Mouse (Mus musculus): ENCODE results near the gene Nudcd3. TPM values are rescaled to one million over a fixed set of nuclear protein-coding genes. Genes with fewer than 3 reads are reported as not detected.
"Not testable (repeated sequence)": the region's sequence is repeated elsewhere in the genome, so short reads cannot be mapped to it uniquely, and the experiment has no call there.

Nudcd3 gene
- polyA plus RNA-seq, 1 experiment from 2014 or later = 80.2 TPM

- Histone ChIP-seq H3K36me3 (ENCODE audit: control insufficient read depth, insufficient read depth, low read length) (no peaks in the 10 kb centered on the region; the same call in 1 of the 2 replicates), H3K9ac (ENCODE audit: low read depth, low read length) (no peak overlapping the region), H3K4me2 (ENCODE audit: low read length) (no peak overlapping the region), H3K9me3 (replicated peaks; ENCODE audit: control insufficient read depth, low read length, poor library complexity, severe bottlenecking) (no peaks in the 10 kb centered on the region), H3K4me3 (ENCODE audit: low read depth, low read length) (no peak overlapping the region), H3K27me3 (ENCODE audit: control insufficient read depth, insufficient read depth, low read depth, low read length) (no peaks in the 10 kb centered on the region), H3K4me1 (ENCODE audit: control insufficient read depth, insufficient read depth, low read length) (no peaks in the 10 kb centered on the region), H3K27ac (ENCODE audit: low read length) (no peak overlapping the region)
- ATAC-seq = no peak
- WGBS = 96% methylated on average over 6 of the region's 6 CpGs
Measured at GRCm38 (mm10) chr11:6120001-6120400, 80.2 kb downstream of the Nudcd3 start.

DNA sequence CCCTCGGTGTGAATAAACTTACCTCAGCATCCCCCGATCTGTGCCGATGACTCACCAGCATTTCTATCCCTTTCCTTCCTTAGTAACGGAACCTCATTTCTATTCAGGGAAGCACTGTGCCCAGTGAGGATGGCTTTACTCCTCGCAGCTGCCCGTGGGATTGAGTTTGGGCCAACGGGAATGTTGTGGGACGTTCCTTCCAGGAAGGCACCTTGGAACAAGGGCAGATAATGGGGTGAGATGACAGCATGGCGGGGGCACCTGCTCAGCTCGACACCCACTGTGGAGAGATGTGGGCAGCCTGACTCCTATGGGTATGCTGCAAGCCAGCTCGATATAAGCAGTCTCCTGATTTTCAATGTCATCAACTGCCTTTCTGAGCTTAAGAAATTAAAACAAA, 80.9 kb downstream of the Nudcd3 start:
- Histone ChIP-seq H3K36me3 (ENCODE audit: control insufficient read depth, insufficient read depth, low read length) (no peaks in the 10 kb centered on the region; the same call in 1 of the 2 replicates), H3K9ac (ENCODE audit: low read depth, low read length) (no peak overlapping the region), H3K4me1 (ENCODE audit: control insufficient read depth, insufficient read depth, low read length) (no peaks in the 10 kb centered on the region), H3K27me3 (ENCODE audit: control insufficient read depth, insufficient read depth, low read depth, low read length) (no peaks in the 10 kb centered on the region), H3K9me3 (replicated peaks; ENCODE audit: control insufficient read depth, low read length, poor library complexity, severe bottlenecking) (no peaks in the 10 kb centered on the region), H3K27ac (ENCODE audit: low read length) (no peak overlapping the region), H3K4me2 (ENCODE audit: low read length) (no peak overlapping the region), H3K4me3 (ENCODE audit: low read depth, low read length) (no peak overlapping the region)
- WGBS = 91% methylated on average over 11 of the region's 11 CpGs
- no peak for ATAC-seq

DNA sequence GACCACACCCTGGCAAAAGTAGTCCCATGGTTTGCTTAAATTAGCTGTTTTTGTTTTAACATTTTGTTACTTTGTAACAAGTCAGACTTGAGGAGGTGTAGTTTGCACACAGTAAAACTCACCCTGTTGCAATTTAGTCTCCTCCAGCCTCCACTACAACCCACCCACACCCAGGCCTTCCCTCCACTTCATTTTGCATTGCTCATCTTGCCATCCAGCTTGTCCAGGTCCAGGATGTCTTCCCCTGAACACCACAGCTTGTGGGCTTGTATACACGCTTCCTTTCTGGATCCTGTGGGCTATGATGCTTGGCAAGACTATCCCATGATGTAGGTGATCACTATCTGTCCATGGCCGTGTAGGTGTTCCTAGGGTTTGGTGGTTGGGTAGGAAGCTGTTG, 82.3 kb downstream of the Nudcd3 start:
- Histone ChIP-seq H3K36me3 (ENCODE audit: control insufficient read depth, insufficient read depth, low read length) (peaks cover 3% of the 10 kb centered on the region), H3K27ac (ENCODE audit: low read length) (no peak overlapping the region)
- WGBS = 95% methylated on average over 2 of the region's 2 CpGs

GRCm38 (mm10) chr11:6111734-6112484, 88.3 kb downstream of the Nudcd3 start:
- 98% methylated on average over 5 of the region's 5 CpGs for WGBS
- H3K4me2 ChIP-seq (ENCODE audit: low read length) = no peak overlapping the region
- H3K27me3 ChIP-seq (ENCODE audit: control insufficient read depth, insufficient read depth, low read depth, low read length) = no peaks in the 10 kb centered on the region
- no peaks in the 10 kb centered on the region for H3K9me3 ChIP-seq (replicated peaks; ENCODE audit: control insufficient read depth, low read length, poor library complexity, severe bottlenecking)
- no peak overlapping the region for H3K9ac ChIP-seq (ENCODE audit: low read depth, low read length)
- no peak overlapping the region for H3K27ac ChIP-seq (ENCODE audit: low read length)
- ATAC-seq = no peak
- peaks cover 18% of the 10 kb centered on the region for H3K36me3 ChIP-seq (ENCODE audit: control insufficient read depth, insufficient read depth, low read length)
- no peak overlapping the region for H3K4me3 ChIP-seq (ENCODE audit: low read depth, low read length)
- no peaks in the 10 kb centered on the region for H3K4me1 ChIP-seq (ENCODE audit: control insufficient read depth, insufficient read depth, low read length)

More for the DNA sequence above, 82.3 kb downstream of the Nudcd3 start:
- Histone ChIP-seq H3K4me2 (ENCODE audit: low read length) (no peak overlapping the region), H3K4me3 (ENCODE audit: low read depth, low read length) (no peak overlapping the region), H3K27me3 (ENCODE audit: control insufficient read depth, insufficient read depth, low read depth, low read length) (no peaks in the 10 kb centered on the region), H3K4me1 (ENCODE audit: control insufficient read depth, insufficient read depth, low read length) (no peaks in the 10 kb centered on the region), H3K9ac (ENCODE audit: low read depth, low read length) (no peak overlapping the region), H3K9me3 (replicated peaks; ENCODE audit: control insufficient read depth, low read length, poor library complexity, severe bottlenecking) (no peaks in the 10 kb centered on the region)
- ATAC-seq = no peak

GRCm38 (mm10) chr11:6109990-6110389, 90.2 kb downstream of the Nudcd3 start:
- Histone ChIP-seq H3K27ac (ENCODE audit: low read length) (no peak overlapping the region), H3K9ac (ENCODE audit: low read depth, low read length) (no peak overlapping the region), H3K4me1 (ENCODE audit: control insufficient read depth, insufficient read depth, low read length) (no peaks in the 10 kb centered on the region), H3K27me3 (ENCODE audit: control insufficient read depth, insufficient read depth, low read depth, low read length) (no peaks in the 10 kb centered on the region), H3K9me3 (replicated peaks; ENCODE audit: control insufficient read depth, low read length, poor library complexity, severe bottlenecking) (no peaks in the 10 kb centered on the region), H3K4me3 (ENCODE audit: low read depth, low read length) (no peak overlapping the region), H3K36me3 (ENCODE audit: control insufficient read depth, insufficient read depth, low read length) (peaks cover 19% of the 10 kb centered on the region), H3K4me2 (ENCODE audit: low read length) (no peak overlapping the region)
- no peak for ATAC-seq

GRCm38 (mm10) chr11:6108296-6108695, 91.9 kb downstream of the Nudcd3 start:
- H3K27me3 ChIP-seq (ENCODE audit: control insufficient read depth, insufficient read depth, low read depth, low read length) = no peaks in the 10 kb centered on the region
- H3K4me1 ChIP-seq (ENCODE audit: control insufficient read depth, insufficient read depth, low read length) = no peaks in the 10 kb centered on the region
- peaks cover 19% of the 10 kb centered on the region for H3K36me3 ChIP-seq (ENCODE audit: control insufficient read depth, insufficient read depth, low read length)
- H3K9ac ChIP-seq (ENCODE audit: low read depth, low read length) = no peak overlapping the region
- no peak overlapping the region for H3K4me3 ChIP-seq (ENCODE audit: low read depth, low read length)
- no peaks in the 10 kb centered on the region for H3K9me3 ChIP-seq (replicated peaks; ENCODE audit: control insufficient read depth, low read length, poor library complexity, severe bottlenecking)
- no peak for ATAC-seq
- WGBS = 95% methylated on average over 5 of the region's 5 CpGs
- H3K27ac ChIP-seq (ENCODE audit: low read length) = no peak overlapping the region
- no peak overlapping the region for H3K4me2 ChIP-seq (ENCODE audit: low read length)

DNA sequence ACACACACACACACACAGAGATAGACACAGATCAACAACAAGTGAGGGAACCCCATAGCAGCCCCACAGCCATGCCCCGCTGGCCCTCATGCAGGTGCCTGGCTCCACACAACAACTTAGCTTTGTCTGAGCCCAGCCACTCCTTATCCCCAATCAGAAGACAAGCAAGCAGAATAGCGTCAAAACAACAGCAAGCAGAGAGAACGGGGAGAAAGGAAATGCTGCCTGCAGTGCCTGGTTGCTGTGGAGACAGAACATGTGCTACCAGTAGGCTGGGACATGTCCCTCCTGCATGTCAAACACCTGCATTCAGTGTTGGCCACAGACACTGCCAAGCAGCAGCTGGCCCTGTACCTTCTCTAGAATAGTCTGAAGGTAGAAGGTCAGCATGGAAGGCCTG, 92.5 kb downstream of the Nudcd3 start:
- Histone ChIP-seq H3K4me1 (ENCODE audit: control insufficient read depth, insufficient read depth, low read length) (no peaks in the 10 kb centered on the region), H3K36me3 (ENCODE audit: control insufficient read depth, insufficient read depth, low read length) (peaks cover 14% of the 10 kb centered on the region), H3K4me2 (ENCODE audit: low read length) (no peak overlapping the region), H3K9ac (ENCODE audit: low read depth, low read length) (no peak overlapping the region), H3K27ac (ENCODE audit: low read length) (no peak overlapping the region), H3K4me3 (ENCODE audit: low read depth, low read length) (no peak overlapping the region), H3K27me3 (ENCODE audit: control insufficient read depth, insufficient read depth, low read depth, low read length) (no peaks in the 10 kb centered on the region), H3K9me3 (replicated peaks; ENCODE audit: control insufficient read depth, low read length, poor library complexity, severe bottlenecking) (no peaks in the 10 kb centered on the region)
- 66% methylated on average over 3 of the region's 3 CpGs for WGBS
- no peak for ATAC-seq

DNA sequence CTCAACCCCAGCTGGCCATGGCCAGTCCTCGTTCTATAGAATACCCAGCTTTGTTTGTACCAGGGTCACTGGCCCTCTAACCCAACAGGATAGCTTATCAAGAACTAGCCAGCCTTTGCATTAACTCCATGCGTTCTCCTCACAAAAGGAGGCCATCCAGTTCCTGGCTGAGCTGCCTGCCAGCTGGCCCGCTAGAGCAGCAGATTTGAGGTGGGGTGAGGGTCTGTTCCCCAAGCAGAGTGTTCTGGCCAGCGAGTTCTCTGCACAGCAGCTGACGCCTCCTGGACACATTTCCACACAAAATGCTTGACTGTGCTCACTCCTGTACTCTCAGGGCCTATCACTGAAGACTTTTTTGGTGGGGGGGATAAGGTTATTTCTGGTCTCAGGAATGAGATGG, 95.5 kb downstream of the Nudcd3 start:
- WGBS = 83% methylated on average over 5 of the region's 5 CpGs
- H3K4me3 ChIP-seq (ENCODE audit: low read depth, low read length) = no peak overlapping the region
- no peak overlapping the region for H3K4me2 ChIP-seq (ENCODE audit: low read length)
- no peak for ATAC-seq
- H3K4me1 ChIP-seq (ENCODE audit: control insufficient read depth, insufficient read depth, low read length) = no peaks in the 10 kb centered on the region
- H3K9ac ChIP-seq (ENCODE audit: low read depth, low read length) = no peak overlapping the region
- no peaks in the 10 kb centered on the region for H3K27me3 ChIP-seq (ENCODE audit: control insufficient read depth, insufficient read depth, low read depth, low read length)
- H3K9me3 ChIP-seq (replicated peaks; ENCODE audit: control insufficient read depth, low read length, poor library complexity, severe bottlenecking) = no peaks in the 10 kb centered on the region
- peaks cover 10% of the 10 kb centered on the region for H3K36me3 ChIP-seq (ENCODE audit: control insufficient read depth, insufficient read depth, low read length)
- no peak overlapping the region for H3K27ac ChIP-seq (ENCODE audit: low read length)

DNA sequence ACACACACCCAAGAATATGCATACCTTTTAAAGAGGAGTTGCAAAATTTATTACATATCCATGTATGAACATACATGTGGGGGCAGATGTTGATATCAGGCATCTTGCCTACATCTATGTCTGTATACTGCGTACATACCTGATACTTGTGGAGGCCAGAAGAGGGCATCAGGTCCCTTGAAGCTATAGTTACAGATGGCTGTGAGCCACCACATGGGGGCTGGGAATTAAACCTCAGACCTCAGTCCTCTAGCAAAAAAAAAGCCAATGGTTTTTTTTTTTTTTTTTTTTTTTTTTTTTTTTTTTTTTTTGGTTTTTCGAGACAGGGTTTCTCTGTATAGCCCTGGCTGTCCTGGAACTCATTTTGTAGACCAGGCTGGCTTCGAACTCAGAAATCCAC, 103.6 kb downstream of the Nudcd3 start:
- not testable (repeated sequence) for H3K9me3 ChIP-seq (replicated peaks; ENCODE audit: control insufficient read depth, low read length, poor library complexity, severe bottlenecking); H3K4me3 ChIP-seq (ENCODE audit: low read depth, low read length); H3K4me1 ChIP-seq (ENCODE audit: control insufficient read depth, insufficient read depth, low read length); H3K9ac ChIP-seq (ENCODE audit: low read depth, low read length); H3K4me2 ChIP-seq (ENCODE audit: low read length); ATAC-seq; H3K36me3 ChIP-seq (ENCODE audit: control insufficient read depth, insufficient read depth, low read length); H3K27me3 ChIP-seq (ENCODE audit: control insufficient read depth, insufficient read depth, low read depth, low read length); H3K27ac ChIP-seq (ENCODE audit: low read length)
- WGBS = 97% methylated on average over 2 of the region's 3 CpGs

Data from midbrain, embryonic 16.5 days (tissue).